28 mouse cellular contexts compared by ENCODE assay signal in genomic region chr13:115425610-115426562, GRCm38 (mm10).
A peak's percentile ranks its signal among the peaks of the same experiment; 100 is the strongest.
DNase-seq lines count a peak whose midpoint lies in the region; ATAC-seq and TF ChIP-seq lines count a peak whose summit lies in the region.
"Had no signal": no experiment of that assay in that cellular context is flagged by ENCODE, and none has a peak within 500 bp of the region (broad histone marks: within the 10 kb centered on the region; RNA-seq: fewer than 3 reads in every experiment).

No protein-coding gene starts in this region.

- no peaks in the 10 kb centered on the region for H3K4me1 ChIP-seq in embryonic facial prominence, embryonic 14.5 days (ENCODE audit: control insufficient read depth, insufficient read depth, low read length)
- 0 out of 2 replicates have a peak, but pooled peaks cover 3% of the 10 kb centered on the region for H3K4me1 ChIP-seq in embryonic facial prominence, embryonic 10.5 days
- H3K4me1 ChIP-seq in hindbrain, postnatal 0 days (ENCODE audit: insufficient read depth, low read length), result no peaks in the 10 kb centered on the region
- peaks cover 10% of the 10 kb centered on the region for H3K4me1 ChIP-seq in hindbrain, embryonic 10.5 days (replicated peaks)
- H3K4me1 ChIP-seq in midbrain, embryonic 14.5 days (ENCODE audit: control insufficient read depth, insufficient read depth, low read length), result peaks cover 11% of the 10 kb centered on the region; the same call in 1 of the 2 replicates
- H3K4me1 ChIP-seq: embryonic facial prominence, embryonic 15.5 days; heart, embryonic 12.5 days; limb, embryonic 12.5 days; stomach, embryonic 15.5 days had no signal

- 66% methylated on average over 8 of the region's 8 CpGs for WGBS in embryonic facial prominence, embryonic 14.5 days
- 64% methylated on average over 8 of the region's 8 CpGs for WGBS in embryonic facial prominence, embryonic 10.5 days
- WGBS in hindbrain, postnatal 0 days, result 51% methylated on average over 8 of the region's 8 CpGs
- 75% methylated on average over 8 of the region's 8 CpGs for WGBS in hindbrain, embryonic 10.5 days
- 15% methylated on average over 8 of the region's 8 CpGs for WGBS in midbrain, embryonic 14.5 days

- no peak overlapping the region for H3K4me2 ChIP-seq in embryonic facial prominence, embryonic 14.5 days (ENCODE audit: low read depth, low read length)
- no peak overlapping the region for H3K4me2 ChIP-seq in hindbrain, postnatal 0 days (ENCODE audit: low read depth, low read length)
- no peak overlapping the region for H3K4me2 ChIP-seq in midbrain, embryonic 14.5 days (ENCODE audit: low read length)
- H3K4me2 ChIP-seq: embryonic facial prominence, embryonic 15.5 days; heart, embryonic 12.5 days; limb, embryonic 12.5 days; liver, embryonic 11.5 days; stomach, embryonic 15.5 days had no signal

- ATAC-seq in embryonic facial prominence, embryonic 14.5 days (ENCODE audit: low read depth), result peak; percentile 33; the same call in 1 of the 2 replicates
- peak; percentile 49 for ATAC-seq in hindbrain, postnatal 0 days
- peak; percentile 39; the same call in 1 of the 2 replicates for ATAC-seq in midbrain, embryonic 14.5 days (ENCODE audit: low FRiP score, low TSS enrichment)
- ATAC-seq in inflammation-experienced regulatory T-cells, adult 6 months, result no peak
- ATAC-seq: CD4-positive, CD25-positive, alpha-beta regulatory T cell, adult 4 months; intestine, embryonic 16.5 days; liver, postnatal 0 days; lung, postnatal 0 days had no signal

- no peaks in the 10 kb centered on the region for H3K27me3 ChIP-seq in embryonic facial prominence, embryonic 14.5 days (replicated peaks; ENCODE audit: control insufficient read depth, insufficient read depth, low read length)
- no peaks in the 10 kb centered on the region for H3K27me3 ChIP-seq in embryonic facial prominence, embryonic 10.5 days (replicated peaks; ENCODE audit: low read depth, poor library complexity, severe bottlenecking)
- H3K27me3 ChIP-seq in hindbrain, postnatal 0 days (ENCODE audit: insufficient read depth, low read length), result no peaks in the 10 kb centered on the region
- H3K27me3 ChIP-seq in hindbrain, embryonic 10.5 days (ENCODE audit: insufficient read depth, poor library complexity, severe bottlenecking), result peaks cover 28% of the 10 kb centered on the region
- peaks cover 4% of the 10 kb centered on the region; the same call in 1 of the 2 replicates for H3K27me3 ChIP-seq in midbrain, embryonic 14.5 days (ENCODE audit: control insufficient read depth, insufficient read depth, low read length)
- H3K27me3 ChIP-seq: embryonic facial prominence, embryonic 15.5 days; heart, embryonic 12.5 days; limb, embryonic 12.5 days; stomach, embryonic 15.5 days had no signal

- H3K9me3 ChIP-seq in embryonic facial prominence, embryonic 14.5 days (ENCODE audit: control insufficient read depth, low read length), result no peaks in the 10 kb centered on the region
- no peaks in the 10 kb centered on the region for H3K9me3 ChIP-seq in embryonic facial prominence, embryonic 10.5 days
- H3K9me3 ChIP-seq in hindbrain, postnatal 0 days (ENCODE audit: low read length), result no peaks in the 10 kb centered on the region
- H3K9me3 ChIP-seq in hindbrain, embryonic 10.5 days, result no peaks in the 10 kb centered on the region
- no peaks in the 10 kb centered on the region for H3K9me3 ChIP-seq in midbrain, embryonic 14.5 days (ENCODE audit: control insufficient read depth, low read length)
- H3K9me3 ChIP-seq: embryonic facial prominence, embryonic 15.5 days; heart, embryonic 12.5 days; limb, embryonic 12.5 days; stomach, embryonic 15.5 days had no signal

- H3K36me3 ChIP-seq in embryonic facial prominence, embryonic 14.5 days (ENCODE audit: control insufficient read depth, insufficient read depth, low read length), result no peaks in the 10 kb centered on the region
- H3K36me3 ChIP-seq in embryonic facial prominence, embryonic 10.5 days (replicated peaks), result no peaks in the 10 kb centered on the region
- no peaks in the 10 kb centered on the region for H3K36me3 ChIP-seq in hindbrain, postnatal 0 days (ENCODE audit: insufficient read depth, low read length)
- H3K36me3 ChIP-seq in hindbrain, embryonic 10.5 days, result no peaks in the 10 kb centered on the region
- H3K36me3 ChIP-seq in midbrain, embryonic 14.5 days (ENCODE audit: control insufficient read depth, insufficient read depth, low read length), result no peaks in the 10 kb centered on the region
- H3K36me3 ChIP-seq: embryonic facial prominence, embryonic 15.5 days; heart, embryonic 12.5 days; limb, embryonic 12.5 days; stomach, embryonic 15.5 days had no signal

- H3K4me3 ChIP-seq in embryonic facial prominence, embryonic 14.5 days (ENCODE audit: low read depth, low read length), result no peak overlapping the region
- no peak overlapping the region for H3K4me3 ChIP-seq in embryonic facial prominence, embryonic 10.5 days
- H3K4me3 ChIP-seq in hindbrain, postnatal 0 days (ENCODE audit: low read length), result no peak overlapping the region
- H3K4me3 ChIP-seq in hindbrain, embryonic 10.5 days, result no peak overlapping the region
- no peak overlapping the region for H3K4me3 ChIP-seq in midbrain, embryonic 14.5 days (replicated peaks; ENCODE audit: low read depth, low read length)
- H3K4me3 ChIP-seq: embryonic facial prominence, embryonic 15.5 days; heart, embryonic 12.5 days; layer of hippocampus, adult 2 months; limb, embryonic 12.5 days; stomach, embryonic 15.5 days had no signal

- peak; percentile 17 for DNase-seq in embryonic facial prominence, embryonic 14.5 days (ENCODE audit: low spot score)
- no peak for DNase-seq in embryonic facial prominence, embryonic 10.5 days (ENCODE audit: low spot score)
- DNase-seq in hindbrain, postnatal 0 days (ENCODE audit: low spot score), result peak; percentile 55
- no peak for DNase-seq in hindbrain, embryonic 10.5 days (ENCODE audit: low spot score)
- peak; percentile 42 for DNase-seq in midbrain, embryonic 14.5 days
- peak; percentile 16 for DNase-seq in retina, postnatal 7 days (ENCODE audit: low read depth, low spot score)
- no peak for DNase-seq in adrenal gland, postnatal 25 days
- DNase-seq: adrenal gland, postnatal 36 days; cerebellum, adult 11 months; gastrocnemius, postnatal 25 days; heart, adult 18-20 months; heart, postnatal 10 days; kidney, adult 9 months; kidney, postnatal 25 days; liver, postnatal 0 days; right cerebral cortex, adult 18-20 months; right cerebral cortex, postnatal 4 days; thymus, postnatal 36 days had no signal

- no peak for TF ChIP-seq CTCF in hindbrain, postnatal 0 days (IDR thresholded peaks at IDR 0.05; ENCODE audit: low read depth)

- H3K27ac ChIP-seq in embryonic facial prominence, embryonic 14.5 days (replicated peaks; ENCODE audit: low read depth, low read length), result no peak overlapping the region
- H3K27ac ChIP-seq in embryonic facial prominence, embryonic 10.5 days (replicated peaks), result no peak overlapping the region
- no peak overlapping the region for H3K27ac ChIP-seq in hindbrain, postnatal 0 days
- no peak overlapping the region for H3K27ac ChIP-seq in hindbrain, embryonic 10.5 days
- no peak overlapping the region for H3K27ac ChIP-seq in midbrain, embryonic 14.5 days (replicated peaks; ENCODE audit: low read depth, low read length)
- H3K27ac ChIP-seq: embryonic facial prominence, embryonic 15.5 days; layer of hippocampus, adult 2 months; limb, embryonic 12.5 days; stomach, embryonic 15.5 days had no signal

- H3K9ac ChIP-seq in embryonic facial prominence, embryonic 14.5 days (ENCODE audit: low read depth, low read length), result no peak overlapping the region
- H3K9ac ChIP-seq in hindbrain, postnatal 0 days (replicated peaks; ENCODE audit: low read length), result no peak overlapping the region
- no peak overlapping the region for H3K9ac ChIP-seq in midbrain, embryonic 14.5 days (replicated peaks; ENCODE audit: low read length)
- H3K9ac ChIP-seq: embryonic facial prominence, embryonic 15.5 days; heart, embryonic 12.5 days; limb, embryonic 12.5 days; liver, postnatal 0 days; stomach, embryonic 15.5 days had no signal

Comparison
In these comparisons a context has a peak if more than half of its experiments do, and no peak if none do; other contexts are left out.
1. DNase-seq: peak in embryonic facial prominence, embryonic 14.5 days (single experiment), hindbrain, postnatal 0 days (single experiment), midbrain, embryonic 14.5 days (single experiment) and retina, postnatal 7 days (single experiment); none in embryonic facial prominence, embryonic 10.5 days (single experiment), hindbrain, embryonic 10.5 days (single experiment) and adrenal gland, postnatal 25 days (single experiment).